Mouse (Mus musculus) erythroblast, embryonic 14.5 days (primary cell): ENCODE results near the gene Surf2. TPM values are rescaled to one million over a fixed set of nuclear protein-coding genes. Genes with fewer than 3 reads are reported as not detected.
A peak's percentile ranks its signal among the peaks of the same experiment; 100 is the strongest.

Experiments
- H3K27me3 ChIP-seq: 2 replicates; pipeline ENCODE4 v1.6.1; 2012; ENCODE audit warnings: inconsistent platforms; ENCODE audit not compliant: control insufficient read depth
- H3K36me3 ChIP-seq: 2 replicates; pipeline ENCODE4 v1.6.1; 2012; ENCODE audit warnings: mild to moderate bottlenecking, inconsistent platforms; ENCODE audit not compliant: control insufficient read depth
- H3K4me1 ChIP-seq: 2 replicates; pipeline ENCODE4 v1.6.1; 2012; ENCODE audit warnings: inconsistent platforms; ENCODE audit not compliant: control insufficient read depth
- H3K4me3 ChIP-seq: replicated peaks from 2 replicates; pipeline ENCODE3; 2012; ENCODE audit warnings: moderate library complexity, mild to moderate bottlenecking, inconsistent platforms
- H3K9me3 ChIP-seq: 2 replicates; pipeline ENCODE4 v1.6.1; 2012; ENCODE audit warnings: low read length, inconsistent platforms, mixed read lengths; ENCODE audit not compliant: control insufficient read depth
- GATA1 ChIP-seq: IDR thresholded peaks from 2 replicates; pipeline ENCODE4 v1.6.1; 2012; ENCODE audit warnings: low read length, inconsistent platforms, mixed read lengths
- TAL1 ChIP-seq: IDR thresholded peaks from 3 replicates; pipeline ENCODE4 v1.6.1; 2012; ENCODE audit warnings: low read length, inconsistent platforms, mixed read lengths
- polyA plus RNA-seq: library from polyadenylated mRNA; stranded (reverse); fragments of >175 nt; gene quantifications from 2 replicates; pipeline ENCODE4 v1.2.3, GENCODE M21; 2012

The Surf2 gene
- polyA plus RNA-seq, 1 experiment: 0.29 TPM

GRCm38 (mm10) chr2:26903311-26903710 lies 12.9 kb upstream of the Surf2 start:
- no peak for TF ChIP-seq TAL1
- no peak for TF ChIP-seq GATA1
- peaks cover 72% of the 10 kb centered on the region for H3K36me3 ChIP-seq
- H3K4me3 ChIP-seq: peak overlapping the region; percentile 92
- H3K27me3 ChIP-seq: no peaks in the 10 kb centered on the region
- H3K9me3 ChIP-seq: no peaks in the 10 kb centered on the region
- H3K4me1 ChIP-seq: peaks cover 61% of the 10 kb centered on the region

- H3K36me3 ChIP-seq: peaks cover 56% of the 10 kb centered on the region
Observed at GRCm38 (mm10) chr2:26905936-26906335, 10.2 kb upstream of the Surf2 start.

DNA sequence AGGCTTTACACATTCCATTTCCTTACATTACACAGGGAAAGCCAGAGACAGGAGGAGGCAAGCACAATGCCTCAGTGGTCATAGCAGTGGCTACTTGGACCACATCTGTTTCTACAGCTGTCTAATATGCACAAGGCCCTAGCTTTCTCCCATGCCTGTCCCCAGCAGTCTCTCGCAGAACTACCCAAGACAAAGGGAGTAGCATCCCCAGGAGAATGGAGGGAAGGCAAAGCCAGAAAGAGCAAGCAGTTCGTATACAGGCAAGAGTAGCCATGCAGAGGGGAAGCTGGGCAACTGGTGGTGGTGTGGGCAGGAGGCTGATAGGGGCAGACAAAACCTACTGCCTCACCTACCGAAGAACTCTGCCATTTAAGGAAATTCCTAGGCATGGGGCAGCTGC lies 9.7 kb upstream of the Surf2 start:
- no peak for TF ChIP-seq TAL1
- no peak for TF ChIP-seq GATA1
- Histone ChIP-seq H3K9me3 (no peaks in the 10 kb centered on the region), H3K4me1 (peaks cover 69% of the 10 kb centered on the region), H3K27me3 (no peaks in the 10 kb centered on the region), H3K36me3 (peaks cover 61% of the 10 kb centered on the region), H3K4me3 (no peak overlapping the region)

More at GRCm38 (mm10) chr2:26905936-26906335, 10.2 kb upstream of the Surf2 start:
- TF ChIP-seq GATA1: no peak
- no peak for TF ChIP-seq TAL1
- Histone ChIP-seq H3K4me3 (no peak overlapping the region), H3K9me3 (no peaks in the 10 kb centered on the region), H3K27me3 (no peaks in the 10 kb centered on the region), H3K4me1 (peaks cover 73% of the 10 kb centered on the region)

DNA sequence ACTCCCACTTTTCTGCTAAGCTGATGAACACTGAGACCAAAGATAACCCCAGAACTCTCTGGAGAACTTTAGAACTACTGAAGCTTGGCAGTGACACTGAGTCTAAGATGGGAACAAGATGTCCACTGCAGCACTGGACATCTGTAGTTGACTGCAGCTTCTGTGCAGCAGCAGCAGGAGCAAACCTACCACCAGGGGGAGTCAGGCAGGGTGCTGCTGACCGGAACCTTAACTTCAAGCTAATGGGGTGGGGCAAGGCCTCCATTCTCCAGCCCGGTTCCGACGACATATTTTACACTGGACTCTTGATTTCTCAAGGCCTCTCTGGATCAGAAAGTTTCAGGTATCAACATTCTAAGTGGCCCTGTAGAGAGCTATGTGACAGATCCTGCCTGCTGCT lies 9.1 kb upstream of the Surf2 start:
- Histone ChIP-seq H3K9me3 (no peaks in the 10 kb centered on the region), H3K4me3 (no peak overlapping the region), H3K4me1 (peaks cover 69% of the 10 kb centered on the region), H3K36me3 (peaks cover 68% of the 10 kb centered on the region), H3K27me3 (no peaks in the 10 kb centered on the region)
- TF ChIP-seq GATA1 (no peak), TAL1 (no peak)

DNA sequence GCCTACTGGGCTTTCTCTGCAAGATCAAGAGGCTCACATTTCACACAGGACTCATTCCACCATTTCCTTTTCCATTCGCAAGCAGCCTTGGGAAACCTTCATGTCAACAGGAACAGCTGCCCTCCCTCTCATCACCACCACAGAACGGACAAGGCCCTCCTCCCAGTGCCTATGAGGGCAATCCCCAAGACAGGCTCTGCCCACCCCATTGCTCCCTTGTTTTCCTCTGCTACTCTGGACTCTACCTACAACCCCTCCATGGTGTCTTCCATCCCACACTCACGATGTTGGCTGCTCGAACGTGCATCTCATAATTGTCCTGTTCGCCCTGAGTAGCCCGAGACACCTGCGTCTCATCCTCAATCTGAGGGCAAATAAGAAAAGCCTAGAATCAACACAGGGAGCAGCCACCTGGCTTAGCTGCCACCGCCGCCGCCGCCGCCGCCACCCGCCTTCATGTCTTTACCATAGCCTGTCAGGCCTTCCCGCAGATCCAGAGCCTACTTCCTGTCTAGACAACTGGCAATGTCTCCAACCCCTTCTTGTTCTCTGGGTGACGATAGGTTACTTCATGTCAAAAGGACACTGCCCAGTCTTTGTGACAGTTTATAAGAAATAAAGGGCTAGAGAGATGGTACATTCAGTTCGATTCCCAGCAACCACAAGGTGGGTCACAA lies 7.3 kb upstream of the Surf2 start:
- H3K4me1 ChIP-seq: peaks cover 70% of the 10 kb centered on the region
- H3K9me3 ChIP-seq: no peaks in the 10 kb centered on the region
- no peaks in the 10 kb centered on the region for H3K27me3 ChIP-seq
- no peak for TF ChIP-seq TAL1
- TF ChIP-seq GATA1: no peak
- peak overlapping the region; percentile 83 for H3K4me3 ChIP-seq
- peaks cover 82% of the 10 kb centered on the region for H3K36me3 ChIP-seq

GRCm38 (mm10) chr2:26909387-26909784 lies 6.8 kb upstream of the Surf2 start:
- H3K4me1 ChIP-seq: peaks cover 69% of the 10 kb centered on the region
- H3K9me3 ChIP-seq: no peaks in the 10 kb centered on the region
- no peaks in the 10 kb centered on the region for H3K27me3 ChIP-seq
- H3K4me3 ChIP-seq: peak overlapping the region; percentile 83
- no peak for TF ChIP-seq GATA1
- TF ChIP-seq TAL1: no peak
- peaks cover 82% of the 10 kb centered on the region for H3K36me3 ChIP-seq

DNA sequence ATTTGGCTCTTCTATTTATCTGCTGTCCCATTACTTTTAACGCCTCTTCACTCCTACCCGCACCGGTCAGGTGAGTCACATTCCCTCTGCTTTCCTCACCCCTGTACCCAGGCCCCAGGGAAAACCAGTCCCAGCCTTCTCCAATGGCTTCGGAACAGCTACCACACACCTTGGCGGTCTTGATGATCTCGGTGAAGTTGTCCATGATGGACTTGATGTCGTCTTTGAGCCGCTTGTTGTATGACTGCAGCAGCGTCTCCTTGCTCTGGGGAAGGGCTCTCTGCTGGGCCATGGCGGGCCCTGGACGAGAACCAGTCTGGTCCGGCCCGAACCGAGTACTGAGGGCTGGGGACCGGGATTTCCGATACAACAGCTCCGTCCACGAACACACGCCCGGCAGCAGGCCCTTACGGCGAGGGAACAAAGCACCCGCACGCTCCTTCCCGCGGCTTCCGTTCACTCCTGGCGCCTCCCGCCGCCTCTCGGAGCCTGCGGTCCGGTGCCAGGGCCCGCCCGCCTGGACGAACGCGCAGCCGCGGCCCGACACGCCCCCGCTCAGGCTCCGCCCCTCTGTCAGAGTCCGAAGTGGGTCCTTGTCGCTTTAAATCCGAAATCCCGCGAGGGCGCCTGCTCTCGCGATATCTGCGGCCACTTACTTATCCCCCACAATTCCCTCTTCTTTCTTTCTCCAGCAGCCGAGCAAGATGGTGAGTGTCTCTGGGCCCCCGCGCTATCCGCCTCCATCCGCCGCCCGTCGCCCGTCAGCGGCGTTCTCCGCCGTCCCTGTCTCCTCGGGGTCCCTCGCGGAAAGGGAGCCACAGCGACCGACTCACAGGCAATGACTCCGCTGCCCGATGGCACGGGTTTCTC lies 5.8 kb upstream of the Surf2 start, which contains the start of the genes Med22 and Rpl7a:
Med22 (minus strand) TSS at position 554 of the 870 bp plus-strand sequence.
Rpl7a (plus strand) TSS at position 641 of the 870 bp plus-strand sequence.
- Histone ChIP-seq H3K4me3 (peak within 1 kb of the TSS; percentile 83), H3K36me3 (peaks cover 82% of the 10 kb centered on the region), H3K27me3 (no peaks in the 10 kb centered on the region), H3K4me1 (peaks cover 77% of the 10 kb centered on the region), H3K9me3 (no peaks in the 10 kb centered on the region)
- TF ChIP-seq GATA1 (no peak), TAL1 (no peak)

- no peaks in the 10 kb centered on the region for H3K27me3 ChIP-seq
- H3K36me3 ChIP-seq: peaks cover 74% of the 10 kb centered on the region
- TF ChIP-seq TAL1: no peak
- no peak; the same call in 1 of the 2 replicates for TF ChIP-seq GATA1
Observed at GRCm38 (mm10) chr2:26910994-26911765, 5.0 kb upstream of the Surf2 start.

GRCm38 (mm10) chr2:26912253-26912770 lies 3.9 kb upstream of the Surf2 start:
- peaks cover 87% of the 10 kb centered on the region for H3K4me1 ChIP-seq
- H3K4me3 ChIP-seq: peak overlapping the region; percentile 83
- H3K27me3 ChIP-seq: no peaks in the 10 kb centered on the region
- peaks cover 65% of the 10 kb centered on the region for H3K36me3 ChIP-seq
- H3K9me3 ChIP-seq: no peaks in the 10 kb centered on the region
- no peak for TF ChIP-seq TAL1
- no peak for TF ChIP-seq GATA1

More at GRCm38 (mm10) chr2:26910994-26911765, 5.0 kb upstream of the Surf2 start:
- H3K4me3 ChIP-seq: peak overlapping the region; percentile 83
- peaks cover 84% of the 10 kb centered on the region for H3K4me1 ChIP-seq
- H3K9me3 ChIP-seq: no peaks in the 10 kb centered on the region
